Mouse (Mus musculus) macrophage (primary cell): Measurements from ENCODE around the gene Simc1. TPM values are rescaled to one million over a fixed set of nuclear protein-coding genes. Genes with fewer than 3 reads are reported as not detected.

Experiments used
- H3K27ac ChIP-seq: fragments of 350-480 bp; formaldehyde crosslinking; 2 replicates; pipeline ENCODE4 v1.9.0; 2021
- H3K36me3 ChIP-seq: fragments of 350-480 bp; formaldehyde crosslinking; 2 replicates; pipeline ENCODE4 v1.9.0; 2021; ENCODE audit errors: inconsistent target
- H3K4me3 ChIP-seq: fragments of 350-480 bp; formaldehyde crosslinking; 2 replicates; pipeline ENCODE4 v1.9.0; 2021; ENCODE audit errors: inconsistent target
- H3K79me2 ChIP-seq: fragments of 350-480 bp; formaldehyde crosslinking; 2 replicates; pipeline ENCODE4 v1.9.0; 2021; ENCODE audit errors: inconsistent target
- WGBS: methylation state at CpG from one replicate; pipeline ENCODE4 v1.1.7; 2026; ENCODE audit warnings: inconsistent platforms; ENCODE audit not compliant: missing documents; 5-methylcytosine and 5-hydroxymethylcytosine counted together
- polyA plus RNA-seq: library from polyadenylated mRNA; stranded (reverse); fragments of 250-400 nt; gene quantifications from 3 replicates; pipeline ENCODE4 v1.2.4, GENCODE M21; 2018; ENCODE audit warnings: inconsistent platforms

The Simc1 gene
- polyA plus RNA-seq, 1 experiment from 2014 or later = 7.0 TPM

GRCm38 (mm10) chr13:54501957-54502690 is 1.5 kb upstream of the Simc1 start:
- no peaks in the 10 kb centered on the region for H3K36me3 ChIP-seq
- H3K4me3 ChIP-seq = no peak overlapping the region
- no peak overlapping the region for H3K27ac ChIP-seq
- WGBS = 65% methylated on average over 3 of the region's 3 CpGs
- H3K79me2 ChIP-seq = no peaks in the 10 kb centered on the region

- Histone ChIP-seq H3K27ac (no peak overlapping the region), H3K4me3 (peak overlapping the region; percentile 31; the same call in 1 of the 2 replicates), H3K36me3 (no peaks in the 10 kb centered on the region), H3K79me2 (no peaks in the 10 kb centered on the region)
- 9% methylated on average over 14 of the region's 14 CpGs for WGBS
Measured at GRCm38 (mm10) chr13:54503278-54503603, 338 bp upstream of the Simc1 start.

GRCm38 (mm10) chr13:54504611-54505260 is 1.2 kb downstream of the Simc1 start:
- H3K4me3 ChIP-seq = peak overlapping the region; percentile 27
- 63% methylated on average over 7 of the region's 7 CpGs for WGBS

GRCm38 (mm10) chr13:54505920-54506319 is 2.3 kb downstream of the Simc1 start:
- Histone ChIP-seq H3K36me3 (no peaks in the 10 kb centered on the region), H3K4me3 (no peak overlapping the region), H3K79me2 (no peaks in the 10 kb centered on the region), H3K27ac (no peak overlapping the region)
- 100% methylated on average over 1 of the region's 1 CpGs for WGBS

More at GRCm38 (mm10) chr13:54504611-54505260, 1.2 kb downstream of the Simc1 start:
- Histone ChIP-seq H3K36me3 (no peaks in the 10 kb centered on the region), H3K27ac (no peak overlapping the region), H3K79me2 (no peaks in the 10 kb centered on the region)

- H3K27ac ChIP-seq = no peak overlapping the region
- H3K79me2 ChIP-seq = no peaks in the 10 kb centered on the region
- 85% methylated on average over 4 of the region's 4 CpGs for WGBS
- no peak overlapping the region for H3K4me3 ChIP-seq
- no peaks in the 10 kb centered on the region for H3K36me3 ChIP-seq
Measured at GRCm38 (mm10) chr13:54520221-54520620, 16.6 kb downstream of the Simc1 start.

GRCm38 (mm10) chr13:54521181-54521580 is 17.6 kb downstream of the Simc1 start:
- no peak overlapping the region for H3K27ac ChIP-seq

GRCm38 (mm10) chr13:54527140-54527539 is 23.6 kb downstream of the Simc1 start:
- Histone ChIP-seq H3K36me3 (no peaks in the 10 kb centered on the region), H3K27ac (no peak overlapping the region)
- 91% methylated on average over 6 of the region's 6 CpGs for WGBS

More at GRCm38 (mm10) chr13:54521181-54521580, 17.6 kb downstream of the Simc1 start:
- no peaks in the 10 kb centered on the region for H3K36me3 ChIP-seq
- no peaks in the 10 kb centered on the region for H3K79me2 ChIP-seq
- H3K4me3 ChIP-seq = no peak overlapping the region

GRCm38 (mm10) chr13:54532134-54532533 is 28.6 kb downstream of the Simc1 start:
- Histone ChIP-seq H3K4me3 (no peak overlapping the region), H3K79me2 (no peaks in the 10 kb centered on the region), H3K27ac (no peak overlapping the region), H3K36me3 (no peaks in the 10 kb centered on the region)

More at GRCm38 (mm10) chr13:54527140-54527539, 23.6 kb downstream of the Simc1 start:
- H3K4me3 ChIP-seq = no peak overlapping the region
- H3K79me2 ChIP-seq = no peaks in the 10 kb centered on the region

GRCm38 (mm10) chr13:54548036-54548435 is 44.5 kb downstream of the Simc1 start:
- Histone ChIP-seq H3K79me2 (no peaks in the 10 kb centered on the region), H3K36me3 (peaks cover 24% of the 10 kb centered on the region), H3K4me3 (no peak overlapping the region), H3K27ac (no peak overlapping the region)
- WGBS = 96% methylated on average over 7 of the region's 7 CpGs

GRCm38 (mm10) chr13:54556176-54556575 is 52.6 kb downstream of the Simc1 start:
- WGBS = 92% methylated on average over 9 of the region's 9 CpGs
- peaks cover 67% of the 10 kb centered on the region for H3K36me3 ChIP-seq
- H3K79me2 ChIP-seq = peaks cover 6% of the 10 kb centered on the region; the same call in 1 of the 2 replicates
- H3K4me3 ChIP-seq = no peak overlapping the region
- no peak overlapping the region for H3K27ac ChIP-seq

- peaks cover 13% of the 10 kb centered on the region; the same call in 1 of the 2 replicates for H3K79me2 ChIP-seq
- no peak overlapping the region for H3K4me3 ChIP-seq
- no peak overlapping the region for H3K27ac ChIP-seq
- WGBS = 100% methylated on average over 3 of the region's 3 CpGs
- H3K36me3 ChIP-seq = peaks cover 67% of the 10 kb centered on the region
Measured at GRCm38 (mm10) chr13:54556796-54557195, 53.2 kb downstream of the Simc1 start.

- 93% methylated on average over 1 of the region's 1 CpGs for WGBS
- peaks cover 21% of the 10 kb centered on the region for H3K79me2 ChIP-seq
- peaks cover 61% of the 10 kb centered on the region for H3K36me3 ChIP-seq
- H3K27ac ChIP-seq = no peak overlapping the region
- no peak overlapping the region for H3K4me3 ChIP-seq
Measured at GRCm38 (mm10) chr13:54557652-54558051, 54.1 kb downstream of the Simc1 start.

GRCm38 (mm10) chr13:54559656-54560055 is 56.1 kb downstream of the Simc1 start:
- Histone ChIP-seq H3K36me3 (peaks cover 54% of the 10 kb centered on the region), H3K79me2 (peaks cover 41% of the 10 kb centered on the region), H3K4me3 (no peak overlapping the region), H3K27ac (no peak overlapping the region)
- WGBS = 89% methylated on average over 2 of the region's 2 CpGs

GRCm38 (mm10) chr13:54560608-54561007 is 57.0 kb downstream of the Simc1 start:
- H3K36me3 ChIP-seq = peaks cover 54% of the 10 kb centered on the region
- peaks cover 43% of the 10 kb centered on the region for H3K79me2 ChIP-seq
- 93% methylated on average over 6 of the region's 7 CpGs for WGBS
- H3K27ac ChIP-seq = no peak overlapping the region
- no peak overlapping the region for H3K4me3 ChIP-seq

GRCm38 (mm10) chr13:54562562-54562961 is 59.0 kb downstream of the Simc1 start:
- H3K36me3 ChIP-seq = peaks cover 41% of the 10 kb centered on the region

More at GRCm38 (mm10) chr13:54562562-54562961, 59.0 kb downstream of the Simc1 start:
- Histone ChIP-seq H3K4me3 (no peak overlapping the region), H3K27ac (no peak overlapping the region), H3K79me2 (peaks cover 43% of the 10 kb centered on the region)
- WGBS = 88% methylated on average over 7 of the region's 7 CpGs
